Mouse (Mus musculus) heart, postnatal 0 days (tissue): ENCODE results near the gene Bcl6b. TPM values are rescaled to one million over a fixed set of nuclear protein-coding genes. Genes with fewer than 3 reads are reported as not detected.

ENCODE experiments used
- ATAC-seq: fragments of 200-750 bp; cut with Nextera tagmentation; 2 replicates; pipeline ENCODE4 v1.8.0; 2017; ENCODE audit warnings: low read depth, moderate number of reproducible peaks, moderate library complexity; ENCODE audit not compliant: insufficient read depth
- DNase-seq: peaks from one replicate; pipeline ENCODE4 v3.0.0-alpha.2; 2016; ENCODE audit warnings: low spot score
- H3K27ac ChIP-seq: fragments of 300-500 bp; sonication (generic); 2 replicates; pipeline ENCODE4 v1.5.1; 2014; ENCODE audit warnings: low read depth, mild to moderate bottlenecking
- H3K27me3 ChIP-seq: fragments of 300-500 bp; sonication (generic); 2 replicates; pipeline ENCODE4 v1.6.1; 2014; ENCODE audit warnings: low read length, mixed read lengths; ENCODE audit not compliant: control insufficient read depth, insufficient read depth
- H3K36me3 ChIP-seq: fragments of 300-500 bp; sonication (generic); replicated peaks from 2 replicates; pipeline ENCODE4 v1.6.1; 2014; ENCODE audit warnings: low read length, mixed read lengths; ENCODE audit not compliant: control insufficient read depth, insufficient read depth
- H3K4me1 ChIP-seq: fragments of 300-500 bp; sonication (generic); 2 replicates; pipeline ENCODE4 v1.6.1; 2014; ENCODE audit warnings: antibody characterized with exemption; ENCODE audit not compliant: control insufficient read depth, insufficient read depth
- H3K4me2 ChIP-seq: fragments of 300-500 bp; sonication (generic); 2 replicates; pipeline ENCODE4 v1.6.1; 2014; ENCODE audit warnings: low read depth, mild to moderate bottlenecking, low read length, moderate library complexity
- H3K4me3 ChIP-seq: fragments of 300-500 bp; sonication (generic); 2 replicates; pipeline ENCODE4 v1.5.1; 2014; ENCODE audit warnings: low read depth, low read length
- H3K9ac ChIP-seq: fragments of 300-500 bp; sonication (generic); replicated peaks from 2 replicates; pipeline ENCODE4 v1.6.1; 2014; ENCODE audit warnings: low read depth, low read length, mixed read lengths
- H3K9me3 ChIP-seq: fragments of 300-500 bp; sonication (generic); replicated peaks from 2 replicates; pipeline ENCODE4 v1.6.1; 2016; ENCODE audit warnings: low read length; ENCODE audit not compliant: control insufficient read depth
- CTCF ChIP-seq: IDR thresholded peaks from 2 replicates; pipeline ENCODE4 v1.5.1; 2016; ENCODE audit warnings: antibody characterized with exemption, control low read depth, low read depth
- EP300 ChIP-seq: IDR thresholded peaks from 2 replicates; pipeline ENCODE4 v1.6.1; 2016; ENCODE audit warnings: antibody characterized with exemption, low read depth
- WGBS: fragments of 180-500 bp; shearing (Covaris S2); extraction: QIAGEN DNeasy Blood & Tissue Kit; methylation state at CpG from one replicate; pipeline ENCODE4 v1.1.7; 2014; 5-methylcytosine and 5-hydroxymethylcytosine counted together
- polyA plus RNA-seq: library from polyadenylated mRNA; unstranded; fragments of >200 nt; fragmentation: Nextera tagmentation; extraction: Ambion mirVana; gene quantifications from 2 replicates; pipeline ENCODE4 v1.2.1, GENCODE M21; 2015
- total RNA-seq: library from RNA; depleted of rRNA; stranded (reverse); fragments of >200 nt; gene quantifications from 2 replicates; pipeline ENCODE4 v1.2.3, GENCODE M21; 2014; ENCODE audit warnings: low replicate concordance; rRNA removed

Gene Bcl6b
- 12.8 and 44.1 TPM in 2 replicates for total RNA-seq
- 16.8 and 18.9 TPM in 2 replicates for polyA plus RNA-seq

GRCm38 (mm10) chr11:70229260-70230010 lies at the start of gene Bcl6b:
Bcl6b (minus strand) TSS chr11:70229798.
- H3K36me3 ChIP-seq, result peaks cover 9% of the 10 kb centered on the region; the same call in 1 of the 2 replicates
- no peaks in the 10 kb centered on the region for H3K9me3 ChIP-seq
- no peak for DNase-seq
- WGBS, result 2% methylated on average over 39 of the region's 39 CpGs
- ATAC-seq, result peak; percentile 31
- peaks cover 12% of the 10 kb centered on the region; the same call in 1 of the 2 replicates for H3K4me1 ChIP-seq
- H3K27me3 ChIP-seq, result peaks cover 44% of the 10 kb centered on the region
- TF ChIP-seq EP300 (no peak), CTCF (no peak)
- peak within 1 kb of the TSS; percentile 51 for H3K4me3 ChIP-seq
- H3K4me2 ChIP-seq, result peak within 1 kb of the TSS; percentile 60
- H3K27ac ChIP-seq, result peak within 1 kb of the TSS; percentile 90
- H3K9ac ChIP-seq, result peak within 1 kb of the TSS; percentile 65

GRCm38 (mm10) chr11:70278961-70279360 lies 49.4 kb upstream of the Bcl6b start:
- TF ChIP-seq CTCF, result no peak
- TF ChIP-seq EP300, result no peak
- DNase-seq (no peak), ATAC-seq (no peak)
- H3K9ac ChIP-seq, result no peak overlapping the region
- no peaks in the 10 kb centered on the region for H3K36me3 ChIP-seq
- H3K9me3 ChIP-seq, result no peaks in the 10 kb centered on the region
- no peaks in the 10 kb centered on the region for H3K27me3 ChIP-seq
- H3K27ac ChIP-seq, result no peak overlapping the region
- no peak overlapping the region for H3K4me3 ChIP-seq
- no peak overlapping the region for H3K4me2 ChIP-seq
- 69% methylated on average over 3 of the region's 3 CpGs for WGBS
- no peaks in the 10 kb centered on the region for H3K4me1 ChIP-seq

GRCm38 (mm10) chr11:70271641-70272040 lies 42.0 kb upstream of the Bcl6b start:
- Histone ChIP-seq H3K27me3 (no peaks in the 10 kb centered on the region), H3K9ac (no peak overlapping the region), H3K27ac (no peak overlapping the region), H3K36me3 (no peaks in the 10 kb centered on the region), H3K4me3 (no peak overlapping the region), H3K9me3 (no peaks in the 10 kb centered on the region), H3K4me1 (0 out of 2 replicates have a peak, but pooled peaks cover 4% of the 10 kb centered on the region), H3K4me2 (no peak overlapping the region)
- WGBS, result 75% methylated on average over 7 of the region's 7 CpGs
- DNase-seq (no peak), ATAC-seq (no peak)
- TF ChIP-seq EP300 (no peak), CTCF (no peak)

- Histone ChIP-seq H3K27me3 (no peaks in the 10 kb centered on the region), H3K4me2 (0 out of 2 replicates have a peak overlapping the region, but pooled peaks have one; percentile 12), H3K36me3 (no peaks in the 10 kb centered on the region), H3K4me3 (no peak overlapping the region), H3K9ac (no peak overlapping the region), H3K27ac (peak overlapping the region; percentile 67), H3K9me3 (no peaks in the 10 kb centered on the region), H3K4me1 (peaks cover 17% of the 10 kb centered on the region)
- ATAC-seq (peak; percentile 82), DNase-seq (peak; percentile 75)
- no peak for TF ChIP-seq EP300
- 23% methylated on average over 1 of the region's 1 CpGs for WGBS
Measured at GRCm38 (mm10) chr11:70266405-70266804, 36.8 kb upstream of the Bcl6b start.

- H3K27ac ChIP-seq, result peak overlapping the region; percentile 67
- 46% methylated on average over 4 of the region's 4 CpGs for WGBS
- H3K4me3 ChIP-seq, result no peak overlapping the region
- peaks cover 17% of the 10 kb centered on the region for H3K4me1 ChIP-seq
- no peaks in the 10 kb centered on the region for H3K36me3 ChIP-seq
- ATAC-seq (no peak), DNase-seq (no peak)
- H3K4me2 ChIP-seq, result no peak overlapping the region
- H3K9me3 ChIP-seq, result no peaks in the 10 kb centered on the region
- TF ChIP-seq CTCF (no peak), EP300 (no peak)
- no peak overlapping the region for H3K9ac ChIP-seq
- H3K27me3 ChIP-seq, result no peaks in the 10 kb centered on the region
Measured at GRCm38 (mm10) chr11:70265819-70266218, 36.2 kb upstream of the Bcl6b start.

- no peak overlapping the region for H3K4me3 ChIP-seq
- ATAC-seq, result no peak
- no peak overlapping the region for H3K4me2 ChIP-seq
- 33% methylated on average over 3 of the region's 3 CpGs for WGBS
- no peak for TF ChIP-seq CTCF
- no peak for TF ChIP-seq EP300
- DNase-seq, result no peak
- H3K9me3 ChIP-seq, result no peaks in the 10 kb centered on the region
- H3K9ac ChIP-seq, result no peak overlapping the region
- no peaks in the 10 kb centered on the region for H3K27me3 ChIP-seq
- no peaks in the 10 kb centered on the region for H3K36me3 ChIP-seq
- peak overlapping the region; percentile 67; the same call in 1 of the 2 replicates for H3K27ac ChIP-seq
- H3K4me1 ChIP-seq, result peaks cover 17% of the 10 kb centered on the region
Measured at GRCm38 (mm10) chr11:70265252-70265651, 35.7 kb upstream of the Bcl6b start.
